Mouse (Mus musculus) CD8-positive naive resting alpha-beta T cell, adult 57 days (primary cell): ENCODE results near the gene Fam89b. TPM values are rescaled to one million over a fixed set of nuclear protein-coding genes. Genes with fewer than 3 reads are reported as not detected.

ENCODE experiments used
- total RNA-seq: library from RNA; stranded (reverse); gene quantifications from one replicate; pipeline ENCODE4 v1.2.4, GENCODE M21; 2023

Gene Fam89b
- 25.9 TPM for total RNA-seq

GRCm38 (mm10) chr19:5729444-5729815 is at the start of gene Fam89b:
TSS of gene Fam89b (minus strand) at chr19:5729653.

GRCm38 (mm10) chr19:5770925-5771860 is 41.7 kb upstream of the Fam89b start, which contains the start of gene Scyl1:
TSS of gene Scyl1 (minus strand) at chr19:5771419.

GRCm38 (mm10) chr19:5740320-5741317 is 11.2 kb upstream of the Fam89b start, which contains the start of gene Ltbp3:
TSS of gene Ltbp3 (plus strand) at chr19:5740904.

GRCm38 (mm10) chr19:5725767-5726515 is 3.5 kb downstream of the Fam89b start, which contains the start of gene Ehbp1l1:
TSS of gene Ehbp1l1 (minus strand) at chr19:5726317.

GRCm38 (mm10) chr19:5704163-5704800 is 25.2 kb downstream of the Fam89b start, which contains the start of gene Kcnk7:
TSS of gene Kcnk7 (plus strand) at chr19:5704367.

GRCm38 (mm10) chr19:5688200-5689087 is 41.0 kb downstream of the Fam89b start, which contains the start of the genes Map3k11 and Pcnx3:
TSS of gene Map3k11 (plus strand) at chr19:5688742.
TSS of gene Pcnx3 (minus strand) at chr19:5688908.

Other genes starting within 250 kb of the Fam89b start
- 41.4 TPM for gene Mus81, start 241.3 kb downstream of the Fam89b start, total RNA-seq
- gene Cfl1, start 239.2 kb downstream of the Fam89b start, total RNA-seq = 1,395 TPM
- 1.7 TPM for gene 1700020D05Rik, start 225.9 kb downstream of the Fam89b start, total RNA-seq
- gene Snx32, start 219.1 kb downstream of the Fam89b start, total RNA-seq = 8.0 TPM
- not detected for gene Ovol1, start 169.0 kb downstream of the Fam89b start, total RNA-seq
- 20.0 TPM for gene Ap5b1, start 161.6 kb downstream of the Fam89b start, total RNA-seq
- 92.9 TPM for gene Rnaseh2c, start 127.8 kb downstream of the Fam89b start, total RNA-seq
- gene Kat5, start 119.4 kb downstream of the Fam89b start, total RNA-seq = 137 TPM
- gene Rela, start 92.2 kb downstream of the Fam89b start, total RNA-seq = 118 TPM
- gene Sipa1, start 65.9 kb downstream of the Fam89b start, total RNA-seq = 184 TPM
- gene Map3k11, start 40.9 kb downstream of the Fam89b start, total RNA-seq = 53.9 TPM
- gene Pcnx3, start 40.7 kb downstream of the Fam89b start, total RNA-seq = 165 TPM
- gene Kcnk7, start 25.3 kb downstream of the Fam89b start, total RNA-seq = not detected
- gene Ehbp1l1, start 3.3 kb downstream of the Fam89b start, total RNA-seq = 24.1 TPM
- not detected for gene Ltbp3, start 11.3 kb upstream of the Fam89b start, total RNA-seq
- 55.4 TPM for gene Scyl1, start 41.8 kb upstream of the Fam89b start, total RNA-seq
- gene Frmd8, start 145.6 kb upstream of the Fam89b start, total RNA-seq = 152 TPM
- gene Slc25a45, start 148.2 kb upstream of the Fam89b start, total RNA-seq = 20.8 TPM
- gene Tigd3, start 164.5 kb upstream of the Fam89b start, total RNA-seq = 1.7 TPM
- 147 TPM for gene Dpf2, start 183.4 kb upstream of the Fam89b start, total RNA-seq
- gene Cdc42ep2, start 195.2 kb upstream of the Fam89b start, total RNA-seq = 0.67 TPM
- 63.5 TPM for gene Pola2, start 234.5 kb upstream of the Fam89b start, total RNA-seq